Mouse (Mus musculus) MEL (cell line): ENCODE measurements around the gene Polr3c. TPM values are rescaled to one million over a fixed set of nuclear protein-coding genes. Genes with fewer than 3 reads are reported as not detected.

Source experiments
- DNase-seq: peaks from one replicate; pipeline ENCODE4 v3.0.0; 2011; ENCODE audit warnings: low read depth, low spot score
- H3K27ac ChIP-seq: 2 replicates; pipeline ENCODE4 v1.5.1; 2012; ENCODE audit warnings: low read depth, mild to moderate bottlenecking, control low read depth, low read length, moderate library complexity; ENCODE audit not compliant: control insufficient read depth
- H3K27me3 ChIP-seq, 2 experiments: fragments of 150-350 bp in 1 of 2; sonication (generic) in 1 of 2; 2 replicates each; pipeline ENCODE4 v1.6.1; 2012; ENCODE audit warnings: low read length in 2 of 2, mild to moderate bottlenecking in 2 of 2, improper control_type of control experiment in 1 of 2, moderate library complexity in 1 of 2; ENCODE audit not compliant: insufficient read depth in 2 of 2, control insufficient read depth in 1 of 2
- H3K36me3 ChIP-seq, 2 experiments: 2 replicates each; pipeline ENCODE4 v1.6.1; 2012 to 2014; ENCODE audit warnings: low read length in 2 of 2, improper control_type of control experiment in 1 of 2, inconsistent platforms in 1 of 2, mild to moderate bottlenecking in 1 of 2; ENCODE audit not compliant: insufficient read depth in 2 of 2, control insufficient read depth in 1 of 2
- H3K4me1 ChIP-seq, 2 experiments: fragments of 150-350 bp in 1 of 2; sonication (generic) in 1 of 2; 2 replicates each; pipeline ENCODE4 v1.6.1; 2012; ENCODE audit warnings: low read length in 2 of 2, improper control_type of control experiment in 1 of 2, mild to moderate bottlenecking in 1 of 2; ENCODE audit not compliant: insufficient read depth in 2 of 2, control insufficient read depth in 1 of 2
- H3K4me3 ChIP-seq, 2 experiments: fragments of 150-350 bp in 1 of 2; sonication (generic) in 1 of 2; 2 replicates each; pipeline ENCODE4 v1.5.1; 2012; ENCODE audit warnings: low read depth in 2 of 2, low read length in 2 of 2, mild to moderate bottlenecking in 2 of 2, moderate library complexity in 2 of 2, control low read depth in 1 of 2, improper control_type of control experiment in 1 of 2; ENCODE audit not compliant: control insufficient read depth in 1 of 2, insufficient read depth in 1 of 2
- H3K79me2 ChIP-seq: 2 replicates; pipeline ENCODE4 v1.6.1; 2012; ENCODE audit warnings: mild to moderate bottlenecking, low read length, moderate library complexity; ENCODE audit not compliant: control insufficient read depth, poor library complexity, insufficient read depth
- H3K9ac ChIP-seq: 2 replicates; pipeline ENCODE4 v1.6.1; 2012; ENCODE audit warnings: low read depth, mild to moderate bottlenecking, control low read depth, low read length, moderate library complexity; ENCODE audit not compliant: control insufficient read depth, poor library complexity, severe bottlenecking
- H3K9me3 ChIP-seq: fragments of 150-350 bp; sonication (generic); replicated peaks from 2 replicates; pipeline ENCODE4 v1.6.1; 2012; ENCODE audit warnings: mild to moderate bottlenecking, low read length, improper control_type of control experiment, moderate library complexity; ENCODE audit not compliant: insufficient read depth
- BHLHE40 ChIP-seq: IDR thresholded peaks from 2 replicates; pipeline ENCODE4 v1.6.1; 2012; ENCODE audit warnings: low read depth, mild to moderate bottlenecking, inconsistent platforms, low read length, improper control_type of control experiment, borderline replicate concordance
- CHD1 ChIP-seq: IDR thresholded peaks from 2 replicates; pipeline ENCODE4 v1.6.1; 2012; ENCODE audit warnings: low read depth, mild to moderate bottlenecking, inconsistent platforms, low read length, improper control_type of control experiment
- CHD2 ChIP-seq: IDR thresholded peaks from 2 replicates; pipeline ENCODE4 v1.6.1; 2011; ENCODE audit warnings: low read length, improper control_type of control experiment
- CTCF ChIP-seq, 3 experiments: IDR thresholded peaks in 2 of 3; conservative IDR thresholded peaks in 1 of 3; 2 replicates each; pipeline ENCODE4 v1.5.1; 2011 to 2012; ENCODE audit warnings: low read length in 3 of 3, low read depth in 2 of 3, mild to moderate bottlenecking in 2 of 3, improper control_type of control experiment in 1 of 3, inconsistent platforms in 1 of 3, mixed read lengths in 1 of 3, moderate library complexity in 1 of 3; ENCODE audit not compliant: control insufficient read depth in 1 of 3, insufficient read depth in 1 of 3, poor library complexity in 1 of 3, severe bottlenecking in 1 of 3
- ELF1 ChIP-seq: IDR thresholded peaks from 2 replicates; pipeline ENCODE4 v1.6.1; 2014; ENCODE audit warnings: low read depth, mild to moderate bottlenecking, inconsistent platforms, low read length, improper control_type of control experiment, moderate library complexity
- GATA1 ChIP-seq: IDR thresholded peaks from 2 replicates; pipeline ENCODE4 v1.6.1; 2011; ENCODE audit warnings: low read depth, low read length, improper control_type of control experiment
- JUND ChIP-seq: IDR thresholded peaks from 2 replicates; pipeline ENCODE4 v1.6.1; 2011; ENCODE audit warnings: low read depth, mild to moderate bottlenecking, improper control_type of control experiment, low read length
- MAX ChIP-seq: IDR thresholded peaks from 2 replicates; pipeline ENCODE4 v1.6.1; 2011; ENCODE audit warnings: low read length, improper control_type of control experiment
- MAZ ChIP-seq: IDR thresholded peaks from 2 replicates; pipeline ENCODE4 v1.6.1; 2012; ENCODE audit warnings: low read depth, mild to moderate bottlenecking, inconsistent platforms, low read length, improper control_type of control experiment
- MEF2A ChIP-seq: IDR thresholded peaks from 2 replicates; pipeline ENCODE4 v1.6.1; 2014; ENCODE audit warnings: low read depth, mild to moderate bottlenecking, inconsistent platforms, low read length, improper control_type of control experiment; ENCODE audit not compliant: poor library complexity, insufficient replicate concordance, severe bottlenecking; ENCODE audit errors: extremely low read depth
- MXI1 ChIP-seq: IDR thresholded peaks from 2 replicates; pipeline ENCODE4 v1.6.1; 2011; ENCODE audit warnings: mild to moderate bottlenecking, low read depth, low read length, improper control_type of control experiment
- MYB ChIP-seq: IDR thresholded peaks from 2 replicates; pipeline ENCODE4 v1.6.1; 2011; ENCODE audit warnings: mild to moderate bottlenecking, low read depth, low read length, improper control_type of control experiment
- MYC ChIP-seq: IDR thresholded peaks from 2 replicates; pipeline ENCODE4 v1.6.1; 2011; ENCODE audit warnings: low read depth, mild to moderate bottlenecking, low read length, improper control_type of control experiment, moderate library complexity
- POLR2AphosphoS2 ChIP-seq: IDR thresholded peaks from 2 replicates; pipeline ENCODE4 v1.6.1; 2011; ENCODE audit warnings: low read length, improper control_type of control experiment
- POLR2AphosphoS5 ChIP-seq: IDR thresholded peaks from 2 replicates; pipeline ENCODE4 v1.6.1; 2012; ENCODE audit warnings: low read depth, borderline replicate concordance, mild to moderate bottlenecking, inconsistent platforms, low read length, moderate library complexity, mixed read lengths
- RAD21 ChIP-seq: IDR thresholded peaks from 2 replicates; pipeline ENCODE4 v1.6.1; 2011; ENCODE audit warnings: mild to moderate bottlenecking, low read depth, low read length, improper control_type of control experiment
- SIN3A ChIP-seq: IDR thresholded peaks from 2 replicates; pipeline ENCODE4 v1.6.1; 2012; ENCODE audit warnings: low read length, improper control_type of control experiment, inconsistent platforms
- SMC3 ChIP-seq: IDR thresholded peaks from 2 replicates; pipeline ENCODE4 v1.6.1; 2011; ENCODE audit warnings: low read depth, low read length, improper control_type of control experiment
- TAL1 ChIP-seq: IDR thresholded peaks from 2 replicates; pipeline ENCODE4 v1.6.1; 2012; ENCODE audit warnings: mild to moderate bottlenecking, inconsistent platforms, low read length, moderate library complexity, mixed read lengths
- TBP ChIP-seq: IDR thresholded peaks from 2 replicates; pipeline ENCODE4 v1.8.0; 2011; ENCODE audit warnings: low read depth, low read length, improper control_type of control experiment
- TCF12 ChIP-seq: IDR thresholded peaks from 2 replicates; pipeline ENCODE4 v1.6.1; 2014; ENCODE audit warnings: low read depth, mild to moderate bottlenecking, inconsistent platforms, low read length, improper control_type of control experiment, moderate library complexity
- UBTF ChIP-seq: IDR thresholded peaks from 2 replicates; pipeline ENCODE4 v1.6.1; 2012; ENCODE audit warnings: low read depth, mild to moderate bottlenecking, inconsistent platforms, low read length, improper control_type of control experiment, moderate library complexity, borderline replicate concordance; ENCODE audit not compliant: insufficient read depth
- ZC3H11A ChIP-seq: IDR thresholded peaks from 2 replicates; pipeline ENCODE4 v1.6.1; 2012; ENCODE audit warnings: low read depth, mild to moderate bottlenecking, inconsistent platforms, low read length, improper control_type of control experiment
- ZKSCAN1 ChIP-seq: IDR thresholded peaks from 2 replicates; pipeline ENCODE4 v1.6.1; 2012; ENCODE audit warnings: low read depth, mild to moderate bottlenecking, inconsistent platforms, low read length, improper control_type of control experiment, moderate library complexity
- polyA plus RNA-seq, 2 experiments: library from polyadenylated mRNA; stranded (reverse) in 1 of 2; unstranded in 1 of 2; fragments of >175 nt in 1 of 2; fragments of >200 nt in 1 of 2; gene quantifications; 2 replicates each; pipeline versions ENCODE4 v1.2.1 to v1.2.4; 2012; ENCODE audit warnings: low replicate concordance in 2 of 2, low read depth in 1 of 2; ENCODE audit not compliant: insufficient read length in 2 of 2, insufficient read depth in 1 of 2, missing spikeins in 1 of 2
- total RNA-seq: library from RNA; depleted of rRNA; stranded (reverse); fragments of 300-350 nt; gene quantifications from 2 replicates; pipeline ENCODE4 v1.2.3, GENCODE M21; 2012

Polr3c gene
- total and polyA plus RNA-seq, 3 experiments: 48.3 to 224 (median 122) TPM

- DNase-seq: no peak
- TF ChIP-seq SMC3 (peak; percentile 19; the same call in 1 of the 2 replicates), GATA1 (no peak), CTCF (IDR thresholded peaks at IDR 0.05 in 2 of 3, conservative IDR thresholded peaks at IDR 0.05 in 1 of 3; ENCODE audit: control insufficient read depth in 1 of 3, insufficient read depth in 1 of 3, low read depth in 2 of 3, low read length in 3 of 3, poor library complexity in 1 of 3, severe bottlenecking in 1 of 3) (peak; percentile 8 to 43 (median 32); a peak in 4 of 6 replicates)
- no peak overlapping the region for H3K4me3 ChIP-seq
- no peaks in the 10 kb centered on the region for H3K27me3 ChIP-seq
- H3K27ac ChIP-seq: no peak overlapping the region
- H3K36me3 ChIP-seq: peaks cover 0 to 19% of the 10 kb centered on the region in 2 experiments; a peak in 2 of 4 replicates
- no peaks in the 10 kb centered on the region for H3K9me3 ChIP-seq
- peaks cover 3% of the 10 kb centered on the region; the same call in 1 of the 2 replicates for H3K79me2 ChIP-seq
- no peak overlapping the region for H3K9ac ChIP-seq
- H3K4me1 ChIP-seq: peaks cover 16 to 22% of the 10 kb centered on the region in 2 experiments
These were observed 34.9 kb downstream of the Polr3c start for GRCm38 (mm10) chr3:96692506-96692905.

- Histone ChIP-seq H3K4me3 (no peak overlapping the region), H3K9me3 (no peaks in the 10 kb centered on the region), H3K27ac (no peak overlapping the region), H3K36me3 (peaks cover 0 to 13% of the 10 kb centered on the region in 2 experiments; a peak in 2 of 4 replicates), H3K79me2 (no peaks in the 10 kb centered on the region), H3K27me3 (no peaks in the 10 kb centered on the region), H3K4me1 (peaks cover 13 to 17% of the 10 kb centered on the region in 2 experiments), H3K9ac (no peak overlapping the region)
- DNase-seq: peak; percentile 58
- TF ChIP-seq SMC3: peak; percentile 49
- TF ChIP-seq MAX: no peak
- TF ChIP-seq MYC: 0 out of 2 replicates have a peak, but pooled peaks have one; percentile 41
- TF ChIP-seq RAD21: peak; percentile 25
- 0 out of 2 replicates have a peak, but pooled peaks have one; percentile 30 for TF ChIP-seq SIN3A
- TF ChIP-seq MXI1: 0 out of 2 replicates have a peak, but pooled peaks have one; percentile 33
- 0 out of 2 replicates have a peak, but pooled peaks have one; percentile 28 for TF ChIP-seq MAZ
- no peak for TF ChIP-seq CHD2
- no peak for TF ChIP-seq TAL1
- peak; percentile 27 to 63 (median 44); a peak in 5 of 6 replicates for TF ChIP-seq CTCF (IDR thresholded peaks at IDR 0.05 in 2 of 3, conservative IDR thresholded peaks at IDR 0.05 in 1 of 3; ENCODE audit: control insufficient read depth in 1 of 3, insufficient read depth in 1 of 3, low read depth in 2 of 3, low read length in 3 of 3, poor library complexity in 1 of 3, severe bottlenecking in 1 of 3)
- TF ChIP-seq ZC3H11A: 0 out of 2 replicates have a peak, but pooled peaks have one; percentile 8
These were observed 37.1 kb downstream of the Polr3c start for GRCm38 (mm10) chr3:96690298-96690697.

GRCm38 (mm10) chr3:96688854-96689253 is 38.6 kb downstream of the Polr3c start:
- peak; percentile 88 for DNase-seq
- H3K79me2 ChIP-seq: no peaks in the 10 kb centered on the region
- no peak overlapping the region for H3K27ac ChIP-seq
- peak overlapping the region; percentile 26 for H3K9ac ChIP-seq
- H3K27me3 ChIP-seq: no peaks in the 10 kb centered on the region
- H3K9me3 ChIP-seq: no peaks in the 10 kb centered on the region
- peak overlapping the region; percentile 53 to 70 for H3K4me3 ChIP-seq
- peaks cover 13 to 14% of the 10 kb centered on the region in 2 experiments for H3K4me1 ChIP-seq
- peaks cover 0 to 9% of the 10 kb centered on the region in 2 experiments; a peak in 2 of 4 replicates for H3K36me3 ChIP-seq
- TF ChIP-seq GATA1 (no peak), ZKSCAN1 (no peak), UBTF (no peak), CHD1 (no peak), MEF2A (no peak), MYB (no peak), BHLHE40 (no peak), ELF1 (no peak), POLR2AphosphoS2 (no peak), TBP (0 out of 2 replicates have a peak, but pooled peaks have one; percentile 28), SMC3 (no peak), TCF12 (no peak), JUND (no peak), POLR2AphosphoS5 (no peak)
